Mouse (Mus musculus): ENCODE results near the gene Ndufs6. TPM values are rescaled to one million over a fixed set of nuclear protein-coding genes. Genes with fewer than 3 reads are reported as not detected.

Ndufs6 gene
- total and polyA plus RNA-seq, 3 experiments = 266 to 276 TPM; not detected in 1

- TF ChIP-seq SIN3A (IDR thresholded peaks at IDR 0.05; ENCODE audit: low read length) (no peak), MAX (IDR thresholded peaks at IDR 0.05; ENCODE audit: low read length) (no peak), POLR2AphosphoS5 (IDR thresholded peaks at IDR 0.05; ENCODE audit: borderline replicate concordance, low read depth, low read length) (no peak), ELF1 (IDR thresholded peaks at IDR 0.05; ENCODE audit: low read depth, low read length) (no peak), USF2 (IDR thresholded peaks at IDR 0.05; ENCODE audit: borderline replicate concordance in 1 of 2, insufficient read depth in 1 of 2, low read depth in 1 of 2, low read length in 2 of 2) (no peak), HCFC1 (IDR thresholded peaks at IDR 0.05; ENCODE audit: low read depth, low read length) (no peak), GABPA (IDR thresholded peaks at IDR 0.05; ENCODE audit: low read depth, low read length) (no peak), MYB (IDR thresholded peaks at IDR 0.05; ENCODE audit: low read depth, low read length) (no peak), CHD2 (IDR thresholded peaks at IDR 0.05; ENCODE audit: low read length) (no peak), RCOR1 (IDR thresholded peaks at IDR 0.05; ENCODE audit: low read depth, low read length) (no peak), NRF1 (IDR thresholded peaks at IDR 0.05; ENCODE audit: insufficient read depth, low read depth, low read length, poor library complexity, severe bottlenecking) (no peak)
- Histone ChIP-seq H3K9ac (ENCODE audit: control insufficient read depth, low read depth, low read length, poor library complexity, severe bottlenecking) (no peak overlapping the region), H3K27me3 (ENCODE audit: control insufficient read depth in 1 of 2, insufficient read depth in 2 of 2, low read length in 2 of 2) (no peaks in the 10 kb centered on the region), H3K27ac (ENCODE audit: control insufficient read depth, low read depth, low read length) (no peak overlapping the region), H3K9me3 (replicated peaks; ENCODE audit: insufficient read depth, low read length) (no peaks in the 10 kb centered on the region), H3K36me3 (ENCODE audit: control insufficient read depth in 1 of 2, insufficient read depth in 2 of 2, low read length in 2 of 2) (no peaks in the 10 kb centered on the region), H3K79me2 (ENCODE audit: control insufficient read depth, insufficient read depth, low read length, poor library complexity) (no peaks in the 10 kb centered on the region), H3K4me3 (ENCODE audit: control insufficient read depth in 1 of 2, insufficient read depth in 1 of 2, low read depth in 2 of 2, low read length in 2 of 2) (no peak overlapping the region), H3K4me1 (ENCODE audit: control insufficient read depth in 1 of 2, insufficient read depth in 2 of 2, low read length in 2 of 2) (no peaks in the 10 kb centered on the region)
- no peak for DNase-seq (ENCODE audit: low read depth, low spot score)
Observed at GRCm38 (mm10) chr13:73277361-73277760, 51.0 kb downstream of the Ndufs6 start.

DNA sequence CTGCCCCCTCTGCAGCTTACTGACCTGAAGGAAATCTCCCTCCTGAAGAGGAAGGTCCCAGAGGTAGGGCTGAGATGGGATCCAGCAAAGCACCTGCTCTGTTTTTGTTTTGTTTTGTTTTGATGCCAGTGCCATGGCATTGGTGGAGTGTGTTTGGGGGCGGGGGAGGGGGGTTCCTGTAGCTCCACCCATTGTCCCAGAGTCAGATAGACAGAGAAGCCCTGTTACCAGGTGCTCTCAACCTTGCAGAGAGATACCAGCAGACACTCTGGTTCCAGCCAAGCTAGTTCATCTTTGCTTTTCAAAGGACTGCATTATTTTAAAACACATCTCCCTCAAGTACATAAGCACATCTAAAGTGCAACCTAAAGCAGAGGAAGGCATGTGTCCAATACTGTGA lies 54.8 kb downstream of the Ndufs6 start:
- no peak for TF ChIP-seq NRF1 (IDR thresholded peaks at IDR 0.05; ENCODE audit: insufficient read depth, low read depth, low read length, poor library complexity, severe bottlenecking)
- no peak for DNase-seq (ENCODE audit: low read depth, low spot score)
- no peaks in the 10 kb centered on the region for H3K27me3 ChIP-seq (ENCODE audit: control insufficient read depth in 1 of 2, insufficient read depth in 2 of 2, low read length in 2 of 2)
- H3K9me3 ChIP-seq (replicated peaks; ENCODE audit: insufficient read depth, low read length) = no peaks in the 10 kb centered on the region
- no peak overlapping the region for H3K9ac ChIP-seq (ENCODE audit: control insufficient read depth, low read depth, low read length, poor library complexity, severe bottlenecking)
- no peaks in the 10 kb centered on the region for H3K4me1 ChIP-seq (ENCODE audit: control insufficient read depth in 1 of 2, insufficient read depth in 2 of 2, low read length in 2 of 2)
- H3K4me3 ChIP-seq (ENCODE audit: control insufficient read depth in 1 of 2, insufficient read depth in 1 of 2, low read depth in 2 of 2, low read length in 2 of 2) = no peak overlapping the region
- no peaks in the 10 kb centered on the region for H3K79me2 ChIP-seq (ENCODE audit: control insufficient read depth, insufficient read depth, low read length, poor library complexity)
- H3K36me3 ChIP-seq (ENCODE audit: control insufficient read depth in 1 of 2, insufficient read depth in 2 of 2, low read length in 2 of 2) = no peaks in the 10 kb centered on the region
- no peak overlapping the region for H3K27ac ChIP-seq (ENCODE audit: control insufficient read depth, low read depth, low read length)

DNA sequence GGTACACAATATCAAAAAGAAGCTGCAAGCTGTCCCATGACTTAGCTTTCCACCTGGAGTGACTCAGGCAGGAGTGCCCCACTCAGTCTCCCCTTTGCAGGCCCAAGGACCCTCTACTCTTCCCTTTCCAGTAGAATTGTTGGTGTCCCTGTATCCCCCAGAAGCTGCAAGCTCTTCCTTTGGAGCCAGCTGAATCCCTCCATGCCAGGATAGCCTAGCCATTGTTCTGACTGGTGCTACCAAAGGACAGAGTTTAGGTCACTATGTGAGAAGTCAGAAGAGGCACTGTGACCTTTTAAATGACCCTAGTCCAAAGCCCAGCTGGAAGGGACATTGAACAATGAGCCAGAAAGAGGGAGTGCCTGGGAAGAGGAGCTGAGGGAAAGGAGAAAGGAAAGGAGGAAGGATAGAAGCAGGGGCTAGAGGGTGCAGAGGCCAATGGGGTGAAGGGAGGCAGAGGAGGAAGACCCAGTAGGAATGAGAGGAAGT lies 55.5 kb downstream of the Ndufs6 start:
- no peaks in the 10 kb centered on the region for H3K36me3 ChIP-seq (ENCODE audit: control insufficient read depth in 1 of 2, insufficient read depth in 2 of 2, low read length in 2 of 2)
- no peaks in the 10 kb centered on the region for H3K79me2 ChIP-seq (ENCODE audit: control insufficient read depth, insufficient read depth, low read length, poor library complexity)
- H3K9me3 ChIP-seq (replicated peaks; ENCODE audit: insufficient read depth, low read length) = no peaks in the 10 kb centered on the region
- no peak for TF ChIP-seq GATA1 (IDR thresholded peaks at IDR 0.05; ENCODE audit: low read depth, low read length)
- no peak for TF ChIP-seq GABPA (IDR thresholded peaks at IDR 0.05; ENCODE audit: low read depth, low read length)
- no peak for TF ChIP-seq E2F4 (IDR thresholded peaks at IDR 0.05; ENCODE audit: borderline replicate concordance, low read depth, low read length)
- TF ChIP-seq RCOR1 (IDR thresholded peaks at IDR 0.05; ENCODE audit: low read depth, low read length) = no peak
- TF ChIP-seq USF2 (IDR thresholded peaks at IDR 0.05; ENCODE audit: borderline replicate concordance in 1 of 2, insufficient read depth in 1 of 2, low read depth in 1 of 2, low read length in 2 of 2) = no peak
- TF ChIP-seq CTCF (IDR thresholded peaks at IDR 0.05 in 2 of 3, conservative IDR thresholded peaks at IDR 0.05 in 1 of 3; ENCODE audit: control insufficient read depth in 1 of 3, insufficient read depth in 1 of 3, low read depth in 2 of 3, low read length in 3 of 3, poor library complexity in 1 of 3, severe bottlenecking in 1 of 3) = no peak
- no peak for TF ChIP-seq EP300 (IDR thresholded peaks at IDR 0.05; ENCODE audit: low read depth in 1 of 2, low read length in 2 of 2)
- no peak for TF ChIP-seq ZMIZ1 (IDR thresholded peaks at IDR 0.05; ENCODE audit: low read depth, low read length)
- TF ChIP-seq NRF1 (IDR thresholded peaks at IDR 0.05; ENCODE audit: insufficient read depth, low read depth, low read length, poor library complexity, severe bottlenecking) = no peak
- no peak overlapping the region for H3K4me3 ChIP-seq (ENCODE audit: control insufficient read depth in 1 of 2, insufficient read depth in 1 of 2, low read depth in 2 of 2, low read length in 2 of 2)
- H3K27ac ChIP-seq (ENCODE audit: control insufficient read depth, low read depth, low read length) = no peak overlapping the region
- no peaks in the 10 kb centered on the region for H3K4me1 ChIP-seq (ENCODE audit: control insufficient read depth in 1 of 2, insufficient read depth in 2 of 2, low read length in 2 of 2)
- no peak overlapping the region for H3K9ac ChIP-seq (ENCODE audit: control insufficient read depth, low read depth, low read length, poor library complexity, severe bottlenecking)
- DNase-seq (ENCODE audit: low read depth, low spot score) = no peak
- H3K27me3 ChIP-seq (ENCODE audit: control insufficient read depth in 1 of 2, insufficient read depth in 2 of 2, low read length in 2 of 2) = no peaks in the 10 kb centered on the region
